Mouse (Mus musculus): Measurements from ENCODE around the gene Lrch1.

Gene Lrch1

GRCm38 (mm10) chr14:74947376-74948013 lies at the start of gene Lrch1:
Gene Lrch1, minus strand, starts transcription at chr14:74947876.
- peak; percentile 83 for DNase-seq

DNA sequence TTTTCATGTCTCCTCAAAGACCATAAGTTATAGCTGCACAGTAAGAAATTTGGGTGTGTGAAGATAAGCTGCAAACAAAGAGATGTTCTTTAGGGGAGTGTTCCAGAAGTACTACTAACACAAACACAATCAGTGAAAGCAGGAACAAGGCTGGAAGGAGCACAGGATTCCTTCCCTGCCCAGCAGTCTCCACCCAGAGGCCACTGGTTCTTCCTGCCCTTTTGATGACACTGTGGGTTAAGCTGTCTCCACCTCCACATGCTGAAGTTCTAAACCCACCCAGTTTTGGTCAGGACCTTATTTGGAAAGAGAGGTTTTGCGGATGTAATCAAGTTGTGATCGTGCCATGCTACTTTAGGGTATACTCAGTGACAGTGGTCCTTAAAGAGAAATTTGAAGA lies 49.4 kb upstream of the Lrch1 start:
- no peak for DNase-seq

DNA sequence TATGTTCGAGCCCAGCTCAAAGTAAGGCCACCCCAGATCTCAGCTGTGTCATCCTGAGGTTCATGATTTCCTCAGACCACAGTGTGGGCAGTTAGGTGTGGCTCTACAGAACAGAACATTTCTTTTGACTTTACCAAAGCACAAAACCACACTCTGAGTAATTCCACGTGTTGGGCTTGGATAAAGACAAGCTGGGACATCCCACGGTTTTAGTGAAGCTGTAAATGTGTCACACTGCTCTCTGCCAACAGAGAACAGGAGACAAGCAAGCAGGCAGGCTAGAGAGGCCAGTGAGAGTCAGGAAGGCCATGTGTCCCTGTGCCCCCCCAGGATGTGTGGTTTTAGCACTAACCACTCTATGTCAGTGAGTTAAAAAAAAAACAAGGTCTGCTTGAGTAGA lies 48.9 kb upstream of the Lrch1 start:
- DNase-seq: no peak

GRCm38 (mm10) chr14:74990504-74990903 lies 42.8 kb upstream of the Lrch1 start:
- DNase-seq: peak; percentile 69

DNA sequence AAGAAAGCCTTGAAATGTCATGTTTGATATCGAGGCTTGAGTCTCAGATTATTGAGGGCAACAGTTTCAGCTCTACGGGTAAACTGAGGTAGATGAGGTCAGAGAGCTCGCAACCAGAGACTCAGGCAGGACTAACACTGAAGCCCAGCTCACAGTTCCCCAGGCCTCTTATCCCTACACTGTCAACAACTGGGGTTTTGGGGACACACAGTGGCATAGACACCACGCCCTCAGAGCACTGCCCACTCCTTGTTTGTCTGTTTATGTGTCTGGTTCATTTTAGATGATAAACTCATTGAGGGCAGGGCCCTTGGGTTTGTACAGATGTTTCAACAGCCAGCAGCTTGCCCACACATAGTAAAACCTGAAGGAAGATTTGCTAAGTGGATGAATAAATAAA lies 42.2 kb upstream of the Lrch1 start:
- no peak for DNase-seq

- no peak for DNase-seq
These were observed 41.6 kb upstream of the Lrch1 start for GRCm38 (mm10) chr14:74989322-74989721.

DNA sequence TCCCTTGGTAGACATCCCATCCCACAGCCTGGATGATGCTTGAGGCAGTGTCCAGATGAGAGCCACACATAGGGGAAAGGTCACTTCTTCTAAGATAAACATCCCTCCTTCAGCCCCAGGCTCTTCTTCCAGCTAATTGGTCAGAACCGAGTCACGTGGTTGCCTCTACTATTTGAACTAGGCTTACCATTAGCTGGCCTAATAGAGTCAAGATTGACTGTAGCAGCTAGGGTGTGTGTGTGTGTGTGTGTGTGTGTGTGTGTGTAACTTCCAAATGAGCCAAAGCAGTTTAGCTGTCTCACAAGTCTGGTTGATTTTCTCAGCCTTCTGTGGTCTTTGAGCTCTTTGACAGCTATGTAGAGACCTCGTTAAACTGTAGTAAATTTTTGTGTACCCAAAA lies 38.9 kb upstream of the Lrch1 start:
- DNase-seq: no peak

GRCm38 (mm10) chr14:74985658-74986057 lies 38.0 kb upstream of the Lrch1 start:
- DNase-seq: no peak

DNA sequence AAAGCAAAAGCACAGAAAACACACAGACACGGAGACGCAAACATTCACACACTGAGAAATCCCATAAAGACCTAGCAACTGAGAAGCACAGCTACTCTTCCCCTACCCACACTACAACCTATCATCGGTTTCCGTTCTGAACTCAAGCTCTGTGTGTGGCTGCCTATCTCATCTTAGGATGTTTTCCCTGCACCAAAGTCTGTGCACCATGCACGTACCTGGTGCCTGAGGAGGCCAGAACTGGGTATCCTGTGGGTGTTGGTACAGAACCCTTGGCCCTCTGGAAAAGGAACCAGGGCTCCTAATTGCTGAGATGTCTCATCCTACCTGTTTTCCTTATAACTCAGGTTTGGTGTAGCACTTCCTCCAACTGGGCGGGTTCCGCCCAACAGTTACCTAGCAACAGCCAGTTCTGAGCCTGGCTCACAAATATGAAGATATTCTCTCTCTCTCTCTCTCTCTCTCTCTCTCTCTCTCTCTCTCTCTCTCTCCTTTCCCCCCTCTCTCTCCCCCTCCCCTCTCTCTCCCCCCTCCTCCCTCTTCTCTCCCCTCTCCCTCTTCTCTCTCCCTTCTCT lies 37.2 kb upstream of the Lrch1 start:
- no peak for DNase-seq

GRCm38 (mm10) chr14:74983079-74983478 lies 35.4 kb upstream of the Lrch1 start:
- no peak for DNase-seq

GRCm38 (mm10) chr14:74981016-74981415 lies 33.3 kb upstream of the Lrch1 start:
- no peak for DNase-seq

DNA sequence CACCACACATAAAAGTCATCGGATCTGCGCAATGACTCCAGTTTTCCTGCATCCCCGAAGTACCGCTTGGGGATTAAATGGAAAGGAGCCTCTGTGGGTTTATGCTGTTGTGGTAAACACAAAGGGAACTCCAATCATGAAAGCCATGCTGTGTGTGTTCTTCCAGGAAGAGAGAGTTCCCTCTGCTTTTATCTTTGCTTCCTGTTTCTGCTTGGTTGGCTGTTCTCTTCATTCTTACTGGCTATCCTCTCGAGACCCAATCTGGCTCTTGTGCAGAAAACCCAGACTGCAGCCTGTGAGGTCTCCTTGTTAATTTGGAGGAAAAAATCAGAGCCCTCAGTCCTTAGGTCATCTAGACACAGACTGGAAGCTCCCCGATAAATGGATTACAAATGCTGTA lies 29.3 kb upstream of the Lrch1 start:
- no peak for DNase-seq

GRCm38 (mm10) chr14:74974136-74974651 lies 26.5 kb upstream of the Lrch1 start:
- peak; percentile 56 for DNase-seq

GRCm38 (mm10) chr14:74972687-74973086 lies 25.0 kb upstream of the Lrch1 start:
- DNase-seq: no peak

DNA sequence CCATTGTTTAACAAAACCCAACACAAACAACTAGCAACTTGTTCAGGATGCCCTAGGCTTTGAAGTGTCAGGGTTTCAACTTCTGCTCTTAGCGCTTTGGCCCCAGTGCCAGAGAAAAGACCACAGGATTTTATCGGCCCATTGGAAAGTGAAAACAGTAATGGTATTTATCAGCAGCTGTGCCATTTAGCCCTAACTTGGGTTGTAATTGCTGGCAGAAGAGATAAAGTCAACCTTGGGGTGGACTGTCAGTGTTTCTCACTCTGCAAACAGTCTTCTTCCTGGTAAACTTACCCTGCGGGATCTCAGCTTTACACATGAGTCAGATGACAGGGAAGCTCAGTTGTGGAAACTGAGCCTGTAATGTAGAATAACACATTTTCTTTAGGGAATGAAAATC lies 24.5 kb upstream of the Lrch1 start:
- peak; percentile 14 for DNase-seq

- DNase-seq: no peak
These were observed 15.7 kb upstream of the Lrch1 start for GRCm38 (mm10) chr14:74963402-74963764.

GRCm38 (mm10) chr14:74962713-74963401 lies 15.2 kb upstream of the Lrch1 start:
- no peak for DNase-seq

GRCm38 (mm10) chr14:74960568-74960967 lies 12.9 kb upstream of the Lrch1 start:
- DNase-seq: no peak

GRCm38 (mm10) chr14:74956702-74957101 lies 9.0 kb upstream of the Lrch1 start:
- DNase-seq: no peak

- no peak for DNase-seq
These were observed 8.6 kb upstream of the Lrch1 start for GRCm38 (mm10) chr14:74956234-74956633.

DNA sequence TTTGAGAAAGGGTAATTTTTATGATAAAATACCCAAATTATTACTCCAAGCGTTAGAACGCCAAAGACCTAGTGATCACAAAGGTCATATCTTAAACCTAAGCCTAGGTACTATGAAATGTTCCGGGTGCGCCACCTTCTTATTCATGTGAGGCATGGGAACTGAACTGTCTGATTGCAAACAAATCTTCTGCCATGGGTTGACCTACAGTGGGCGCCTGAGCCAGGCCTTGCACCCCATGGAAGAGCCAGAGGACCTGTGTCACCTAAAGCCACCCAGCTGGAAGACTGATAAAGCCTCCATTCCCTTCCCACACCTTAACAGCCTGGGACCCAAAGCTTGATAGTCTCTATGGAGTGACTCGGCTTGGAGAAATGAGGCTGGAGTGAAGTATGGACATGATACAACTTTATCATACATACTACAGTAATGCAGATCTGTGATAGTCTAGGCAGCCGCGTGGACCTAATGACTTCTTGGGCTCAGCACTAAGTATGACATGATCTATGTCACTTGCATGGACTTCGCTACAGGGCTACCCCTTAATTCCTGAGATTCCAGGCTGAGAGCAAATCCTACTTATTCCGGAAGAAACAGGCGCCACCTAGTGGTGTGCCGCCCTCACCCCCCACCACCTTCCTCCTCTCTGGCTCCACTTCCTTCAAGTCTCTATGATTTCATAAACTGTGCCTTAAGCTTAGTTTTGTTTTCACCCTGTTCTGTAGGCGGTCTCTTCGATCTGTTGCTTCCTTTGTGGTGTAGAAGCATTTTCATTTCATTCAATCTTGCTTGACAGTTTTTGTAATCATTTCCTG lies 957 bp upstream of the Lrch1 start:
- DNase-seq: peak; percentile 75

- DNase-seq: no peak
These were observed 329 bp upstream of the Lrch1 start for GRCm38 (mm10) chr14:74948014-74948396.

DNA sequence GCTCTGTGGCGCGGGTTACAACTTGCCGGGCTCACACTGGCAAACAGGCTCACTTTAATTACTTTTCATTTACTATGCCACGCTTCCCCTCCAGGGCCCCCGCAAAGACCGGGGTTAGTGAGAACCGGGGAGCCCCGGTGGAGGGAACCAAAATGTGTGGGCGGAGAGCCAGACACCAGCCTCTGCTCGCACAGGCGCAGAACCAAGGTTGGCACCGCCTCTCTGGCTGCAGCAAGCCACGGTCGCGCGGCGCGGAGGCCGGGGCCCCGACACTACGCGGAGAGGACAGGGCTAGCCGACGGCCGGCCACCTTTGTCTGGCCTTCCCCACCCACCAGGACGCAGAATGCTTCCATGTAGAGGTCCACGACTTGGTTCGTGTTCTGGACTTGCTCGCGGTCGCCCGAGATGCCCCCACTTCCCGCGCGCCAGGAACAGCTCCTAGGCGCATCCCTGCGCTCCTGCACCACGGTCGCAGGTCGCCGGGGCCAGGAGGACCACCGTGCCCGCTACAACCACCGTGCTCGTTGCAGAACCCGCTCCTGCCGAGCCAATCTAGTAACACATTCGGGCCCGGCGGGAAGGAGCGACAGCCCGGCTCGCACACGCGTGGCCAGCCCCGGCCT lies 813 bp downstream of the Lrch1 start:
- peak; percentile 83 for DNase-seq
